Mouse (Mus musculus) intestine, postnatal 0 days (tissue): Measurements from ENCODE around the gene Ric8b. TPM values are rescaled to one million over a fixed set of nuclear protein-coding genes. Genes with fewer than 3 reads are reported as not detected.

Experiments
- ATAC-seq: fragments of 200-750 bp; cut with Nextera tagmentation; 2 replicates; pipeline ENCODE4 v1.8.0; 2017; ENCODE audit warnings: mild to moderate bottlenecking, moderate TSS enrichment, moderate library complexity
- H3K27ac ChIP-seq: fragments of 300-500 bp; sonication (generic); 2 replicates; pipeline ENCODE4 v1.5.1; 2014; ENCODE audit warnings: mild to moderate bottlenecking, low read depth, low read length, moderate library complexity
- H3K27me3 ChIP-seq: fragments of 300-500 bp; sonication (generic); replicated peaks from 2 replicates; pipeline ENCODE4 v1.6.1; 2014; ENCODE audit warnings: low read length, mixed read lengths; ENCODE audit not compliant: control insufficient read depth, insufficient read depth
- H3K36me3 ChIP-seq: fragments of 300-500 bp; sonication (generic); 2 replicates; pipeline ENCODE4 v1.6.1; 2014; ENCODE audit warnings: mild to moderate bottlenecking, moderate library complexity; ENCODE audit not compliant: control insufficient read depth, insufficient read depth
- H3K4me1 ChIP-seq: fragments of 300-500 bp; sonication (generic); replicated peaks from 2 replicates; pipeline ENCODE4 v1.6.1; 2014; ENCODE audit warnings: antibody characterized with exemption, low read length, mixed read lengths; ENCODE audit not compliant: control insufficient read depth, insufficient read depth
- H3K4me2 ChIP-seq: fragments of 300-500 bp; sonication (generic); replicated peaks from 2 replicates; pipeline ENCODE4 v1.6.1; 2014; ENCODE audit warnings: low read depth, mild to moderate bottlenecking, moderate library complexity
- H3K4me3 ChIP-seq: fragments of 300-500 bp; sonication (generic); 2 replicates; pipeline ENCODE4 v1.5.1; 2014; ENCODE audit warnings: low read depth, low read length
- H3K9ac ChIP-seq: fragments of 300-500 bp; sonication (generic); 2 replicates; pipeline ENCODE4 v1.6.1; 2014; ENCODE audit warnings: mild to moderate bottlenecking, low read depth, low read length
- H3K9me3 ChIP-seq: fragments of 300-500 bp; sonication (generic); 2 replicates; pipeline ENCODE4 v1.6.1; 2016; ENCODE audit warnings: mixed run types; ENCODE audit not compliant: control insufficient read depth
- CTCF ChIP-seq: sonication (generic); IDR thresholded peaks from 2 replicates; pipeline ENCODE4 v1.5.1; 2016; ENCODE audit warnings: low read depth, mild to moderate bottlenecking, control low read depth, antibody characterized with exemption, moderate library complexity
- WGBS: fragments of 180-500 bp; shearing (Covaris S2); extraction: QIAGEN DNeasy Blood & Tissue Kit; methylation state at CpG from one replicate; pipeline ENCODE4 v1.1.7; 2014; 5-methylcytosine and 5-hydroxymethylcytosine counted together
- polyA plus RNA-seq: library from polyadenylated mRNA; unstranded; fragments of >200 nt; fragmentation: Nextera tagmentation; extraction: Ambion mirVana; gene quantifications from 2 replicates; pipeline ENCODE4 v1.2.1, GENCODE M21; 2015

Gene Ric8b
- polyA plus RNA-seq, 1 experiment from 2014 or later = 6.7 TPM

DNA sequence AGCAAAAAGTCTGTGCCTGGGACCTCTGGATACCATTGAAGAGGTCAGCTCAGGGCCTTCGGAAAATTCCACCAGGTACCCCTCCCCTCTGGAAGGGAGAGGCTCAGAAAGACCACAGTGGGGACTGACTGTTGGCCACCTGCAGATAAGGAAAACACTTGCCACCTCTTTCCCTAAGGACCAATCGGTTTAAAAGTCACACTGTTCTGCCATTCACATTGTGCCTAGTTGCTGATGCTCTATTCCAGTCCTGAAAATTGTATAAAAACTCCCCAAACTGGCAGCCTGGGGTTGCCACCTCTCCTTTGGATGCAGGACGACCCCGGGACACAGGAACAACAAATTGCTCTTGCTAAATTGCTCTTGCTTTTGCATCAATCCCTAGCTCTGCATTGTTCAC is 135.0 kb downstream of the Ric8b start:
- H3K4me2 ChIP-seq = no peak overlapping the region
- H3K4me3 ChIP-seq = no peak overlapping the region
- H3K27me3 ChIP-seq = no peaks in the 10 kb centered on the region
- H3K36me3 ChIP-seq = no peaks in the 10 kb centered on the region
- TF ChIP-seq CTCF = no peak
- H3K9ac ChIP-seq = no peak overlapping the region
- WGBS = 34% methylated on average over 4 of the region's 4 CpGs
- H3K27ac ChIP-seq = no peak overlapping the region
- 0 out of 2 replicates have a peak, but pooled peaks cover 3% of the 10 kb centered on the region for H3K9me3 ChIP-seq
- no peak for ATAC-seq
- H3K4me1 ChIP-seq = no peaks in the 10 kb centered on the region

GRCm38 (mm10) chr10:85054876-85055275 is 137.5 kb downstream of the Ric8b start:
- H3K27me3 ChIP-seq = no peaks in the 10 kb centered on the region
- no peak for ATAC-seq
- TF ChIP-seq CTCF = no peak
- WGBS = 95% methylated on average over 2 of the region's 2 CpGs
- no peaks in the 10 kb centered on the region for H3K36me3 ChIP-seq
- no peak overlapping the region for H3K4me3 ChIP-seq
- no peak overlapping the region for H3K27ac ChIP-seq
- no peaks in the 10 kb centered on the region for H3K9me3 ChIP-seq
- no peak overlapping the region for H3K4me2 ChIP-seq
- no peak overlapping the region for H3K9ac ChIP-seq
- no peaks in the 10 kb centered on the region for H3K4me1 ChIP-seq

Other genes with a start within 250 kb of the Ric8b start
- gene Rfx4, start 161.6 kb upstream of the Ric8b start, polyA plus RNA-seq = not detected in 2 replicates
- gene Fhl4, start 184.9 kb downstream of the Ric8b start, polyA plus RNA-seq = 0.37 and 0.38 TPM in 2 replicates
- gene Tmem263, start 185.0 kb downstream of the Ric8b start, polyA plus RNA-seq = 42.3 and 43.2 TPM in 2 replicates
- gene Mterf2, start 210.4 kb downstream of the Ric8b start, polyA plus RNA-seq = 11.7 and 12.6 TPM in 2 replicates